Mouse (Mus musculus): ENCODE data around the gene Vmn1r176. TPM values are rescaled to one million over a fixed set of nuclear protein-coding genes. Genes with fewer than 3 reads are reported as not detected.
"Not testable (repeated sequence)": the region's sequence is repeated elsewhere in the genome, so short reads cannot be mapped to it uniquely, and the experiment has no call there.

Vmn1r176 gene
- not detected for total RNA-seq (2022)

DNA sequence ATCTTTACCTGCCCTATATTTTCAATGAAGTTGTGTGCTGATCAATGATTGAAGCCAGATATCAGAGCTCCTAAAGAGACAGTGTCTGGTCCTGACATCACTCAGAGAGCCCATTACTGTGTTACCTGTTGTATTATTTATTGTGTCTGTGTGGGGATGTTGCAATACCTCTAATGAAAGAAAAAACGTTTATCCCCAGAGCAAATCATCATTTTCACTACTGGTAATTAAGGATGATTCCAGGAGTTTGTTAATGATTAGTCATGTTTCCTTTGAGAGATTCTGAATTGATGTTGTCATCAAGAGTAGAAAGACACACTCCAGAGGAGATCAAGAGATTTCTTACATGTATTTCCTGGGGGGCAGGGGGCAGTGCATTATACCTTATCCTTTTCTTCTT lies at the start of gene Vmn1r176:
Gene Vmn1r176, minus strand, starts transcription at position 101 of the 400 bp plus-strand sequence.
- not testable (repeated sequence) for DNase-seq

DNA sequence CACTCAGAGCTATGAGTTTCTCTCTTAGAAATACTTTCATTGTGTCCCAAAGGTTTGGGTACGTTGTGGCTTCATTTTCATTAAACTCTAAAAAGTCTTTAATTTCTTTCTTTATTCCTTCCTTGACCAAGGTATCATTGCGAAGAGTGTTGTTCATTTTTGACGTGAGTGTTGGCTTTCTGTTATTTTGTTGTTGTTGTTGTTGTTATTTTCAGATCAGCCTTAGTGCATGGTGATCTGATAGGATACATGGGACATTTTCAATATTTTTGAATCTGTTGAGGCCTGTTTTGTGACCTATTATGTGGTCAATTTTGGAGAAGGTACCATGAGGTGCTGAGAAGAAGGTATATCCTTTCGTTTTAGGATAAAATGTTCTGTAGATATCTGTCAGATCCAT lies 39.7 kb upstream of the Vmn1r176 start:
- DNase-seq = not testable (repeated sequence)

DNA sequence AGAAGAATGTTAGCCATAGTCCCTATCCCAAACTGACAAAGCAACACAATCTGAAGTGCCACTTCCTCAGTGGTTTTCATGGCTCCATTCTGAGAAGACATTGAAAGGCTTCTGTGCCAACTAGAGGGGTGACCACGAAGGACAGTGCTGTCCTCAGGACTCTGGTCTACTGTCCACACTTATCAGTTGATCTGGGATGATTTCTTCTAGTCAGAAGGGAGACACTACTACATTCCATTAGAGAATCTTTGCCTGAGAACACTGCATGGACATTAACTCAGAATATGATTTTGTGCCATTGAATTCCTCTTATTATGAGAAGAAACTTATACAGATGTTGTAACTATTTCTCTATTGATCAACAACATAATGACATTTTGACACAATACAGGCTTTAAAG lies 29.2 kb upstream of the Vmn1r176 start, which contains the start of gene Vmn1r177:
Gene Vmn1r177, minus strand, starts transcription at position 101 of the 400 bp plus-strand sequence.
- DNase-seq = not testable (repeated sequence)

DNA sequence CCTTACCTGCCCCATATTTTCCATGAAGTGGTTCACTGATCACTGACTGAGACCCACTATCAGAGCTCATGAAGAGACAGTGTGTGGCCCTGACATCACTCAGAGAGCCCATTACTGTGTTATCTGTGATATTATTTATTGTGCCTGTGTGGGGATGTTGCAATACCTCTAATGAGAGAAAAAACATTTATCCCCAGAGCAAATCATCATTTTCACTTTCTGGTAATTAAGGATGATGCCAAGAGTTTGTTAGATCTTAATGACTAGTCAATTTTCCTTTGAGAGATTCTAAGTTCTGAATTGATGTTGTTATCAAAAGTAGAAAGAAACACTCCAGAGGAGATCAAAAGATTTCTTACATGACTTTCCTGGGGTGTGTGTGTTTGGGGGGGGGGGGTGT lies 26.6 kb downstream of the Vmn1r176 start, which contains the start of gene Vmn1r175:
Gene Vmn1r175, minus strand, starts transcription at position 101 of the 400 bp plus-strand sequence.
- DNase-seq = not testable (repeated sequence)

DNA sequence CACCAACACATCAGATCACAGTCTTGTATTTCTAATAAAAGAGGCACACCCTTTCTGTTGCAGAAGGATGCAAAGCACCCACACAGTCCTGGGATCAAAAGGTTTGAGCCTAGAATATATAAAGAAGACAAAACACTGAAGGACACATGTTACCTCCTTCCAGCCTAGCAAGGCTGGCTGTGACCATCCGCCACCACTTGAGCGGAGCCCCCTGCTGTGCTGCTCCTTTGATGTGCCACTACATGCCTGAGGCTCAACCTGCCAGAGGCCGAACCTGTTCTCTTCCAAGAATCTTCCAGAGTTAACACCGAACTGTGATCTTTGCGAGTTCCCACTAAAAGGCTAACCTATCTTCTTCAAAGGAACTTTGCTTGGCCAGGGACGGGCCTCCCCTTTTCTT lies 52.6 kb downstream of the Vmn1r176 start:
- no peak for DNase-seq

Other genes with a start within 250 kb of the Vmn1r176 start
- not detected for gene Vmn1r170, start 231.2 kb downstream of the Vmn1r176 start, total RNA-seq (2022)
- not detected for gene Vmn1r171, start 206.7 kb downstream of the Vmn1r176 start, total RNA-seq (2022)
- gene Vmn1r172, start 179.1 kb downstream of the Vmn1r176 start, total RNA-seq (2022) = not detected
- not detected for gene Vmn1r173, start 136.7 kb downstream of the Vmn1r176 start, total RNA-seq (2022)
- gene Vmn1r174, start 85.1 kb downstream of the Vmn1r176 start, total RNA-seq (2022) = not detected
- not detected for gene Vmn1r175, start 26.7 kb downstream of the Vmn1r176 start, total RNA-seq (2022)
- gene Vmn1r177, start 29.1 kb upstream of the Vmn1r176 start, total RNA-seq (2022) = not detected
- gene Vmn1r178, start 54.6 kb upstream of the Vmn1r176 start, total RNA-seq (2022) = not detected
- gene Vmn1r179, start 89.6 kb upstream of the Vmn1r176 start, total RNA-seq (2022) = not detected
- not detected for gene Vmn1r180, start 113.3 kb upstream of the Vmn1r176 start, total RNA-seq (2022)
- gene Vmn1r181, start 137.2 kb upstream of the Vmn1r176 start, total RNA-seq (2022) = not detected
- not detected for gene V1rd19, start 164.3 kb upstream of the Vmn1r176 start, total RNA-seq (2022)
- not detected for gene Vmn1r183, start 215.9 kb upstream of the Vmn1r176 start, total RNA-seq (2022)
- 10 to 100 TPM; 24.2 to 32.3 (median 27.1) TPM for gene Zfp180, start 244.6 kb upstream of the Vmn1r176 start, total RNA-seq (2022)

Measured in adrenal gland, adult 8-10 months (tissue).